Mouse (Mus musculus) lung, embryonic 14.5 days (tissue): ENCODE measurements at regions not wholly inside any gene's neighbourhood (a gene's known extent, or its start where the extent isn't known, plus 50 kb on each side); places are given as distances from the start of the nearest gene placed in this dataset.

Experiments
- ATAC-seq: fragments of 200-750 bp; cut with Nextera tagmentation; 2 replicates; pipeline ENCODE4 v1.8.0; 2017; ENCODE audit warnings: mild to moderate bottlenecking, moderate TSS enrichment, moderate library complexity; ENCODE audit not compliant: insufficient read depth
- DNase-seq: peaks from one replicate; pipeline ENCODE4 v3.0.0-alpha.2; 2015
- H3K27ac ChIP-seq: fragments of 300-500 bp; sonication (generic); 2 replicates; pipeline ENCODE4 v1.5.1; 2014; ENCODE audit warnings: low read depth, mild to moderate bottlenecking, moderate library complexity
- H3K27me3 ChIP-seq: fragments of 300-500 bp; sonication (generic); 2 replicates; pipeline ENCODE4 v1.6.1; 2014; ENCODE audit warnings: low read length, control low read depth; ENCODE audit not compliant: insufficient read depth
- H3K36me3 ChIP-seq: fragments of 300-500 bp; sonication (generic); 2 replicates; pipeline ENCODE4 v1.6.1; 2014; ENCODE audit warnings: control low read depth; ENCODE audit not compliant: insufficient read depth
- H3K4me1 ChIP-seq: fragments of 300-500 bp; sonication (generic); 2 replicates; pipeline ENCODE4 v1.6.1; 2014; ENCODE audit warnings: antibody characterized with exemption, control low read depth; ENCODE audit not compliant: insufficient read depth
- H3K4me2 ChIP-seq: fragments of 300-500 bp; sonication (generic); 2 replicates; pipeline ENCODE4 v1.6.1; 2014; ENCODE audit warnings: mild to moderate bottlenecking
- H3K4me3 ChIP-seq: fragments of 300-500 bp; sonication (generic); 2 replicates; pipeline ENCODE4 v1.5.1; 2014; ENCODE audit warnings: low read depth, low read length
- H3K9ac ChIP-seq: fragments of 300-500 bp; sonication (generic); 2 replicates; pipeline ENCODE4 v1.6.1; 2014
- H3K9me3 ChIP-seq: fragments of 300-500 bp; sonication (generic); 2 replicates; pipeline ENCODE4 v1.6.1; 2016; ENCODE audit warnings: low read depth, low read length, control low read depth
- CTCF ChIP-seq: IDR thresholded peaks from 2 replicates; pipeline ENCODE4 v1.5.1; 2016; ENCODE audit warnings: antibody characterized with exemption, low read depth
- WGBS: fragments of 180-500 bp; shearing (Covaris S2); extraction: QIAGEN DNeasy Blood & Tissue Kit; methylation state at CpG from one replicate; pipeline ENCODE4 v1.1.7; 2014; 5-methylcytosine and 5-hydroxymethylcytosine counted together

DNA sequence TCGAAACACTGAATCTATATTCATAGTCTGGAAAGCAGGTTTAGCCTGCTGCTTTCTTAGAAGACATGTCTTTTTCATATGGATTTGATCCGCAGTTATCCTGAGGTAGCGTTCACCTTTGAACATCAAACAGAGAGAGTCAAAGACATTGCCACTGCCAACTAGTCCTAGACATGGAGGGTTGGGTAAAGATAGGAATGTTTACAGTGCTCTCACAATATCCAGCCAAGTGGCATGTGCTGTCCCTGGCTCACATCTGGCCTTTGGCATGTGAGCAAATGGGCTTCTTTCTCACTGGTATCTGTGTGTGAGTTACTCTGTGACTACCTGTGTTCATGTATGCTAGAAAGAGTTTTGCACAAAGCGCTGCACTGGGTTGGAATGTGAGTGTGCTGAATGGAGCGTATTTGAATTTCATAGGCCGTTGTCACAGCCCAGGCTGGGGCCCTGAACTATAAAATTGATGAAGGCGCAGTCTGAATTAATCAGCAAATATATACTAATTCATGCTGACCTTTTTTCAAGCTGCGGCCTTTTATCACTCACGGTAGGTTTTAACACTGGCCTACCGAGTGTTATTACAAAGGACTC is 280.8 kb downstream of the En1 start:
- DNase-seq (no peak), ATAC-seq (no peak)
- 80% methylated on average over 10 of the region's 10 CpGs for WGBS
- H3K27me3 ChIP-seq: no peaks in the 10 kb centered on the region
- no peak for TF ChIP-seq CTCF
- no peak overlapping the region for H3K4me3 ChIP-seq
- no peaks in the 10 kb centered on the region for H3K36me3 ChIP-seq
- H3K27ac ChIP-seq: no peak overlapping the region
- H3K9me3 ChIP-seq: no peaks in the 10 kb centered on the region
- no peaks in the 10 kb centered on the region for H3K4me1 ChIP-seq
- no peak overlapping the region for H3K4me2 ChIP-seq
- H3K9ac ChIP-seq: no peak overlapping the region

DNA sequence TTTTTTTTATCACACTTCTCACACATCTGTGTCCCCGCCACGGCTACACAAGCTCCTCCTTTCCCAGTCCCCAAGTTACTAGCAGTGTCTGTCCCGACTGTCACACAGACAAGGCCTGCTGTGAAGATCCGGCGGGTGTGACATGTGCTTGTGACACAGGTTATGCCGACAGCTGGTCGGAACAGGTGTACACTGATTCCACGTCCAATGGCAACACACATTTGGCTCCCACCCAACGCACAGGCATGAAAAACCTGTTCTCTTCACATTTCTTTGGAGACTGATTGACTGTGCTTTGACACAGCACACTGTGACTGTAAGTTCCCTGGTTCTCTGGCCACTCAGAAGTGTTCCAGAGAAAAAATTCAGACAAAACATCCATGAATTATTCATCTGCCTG is 281.4 kb downstream of the En1 start:
- Histone ChIP-seq H3K4me3 (no peak overlapping the region), H3K27me3 (no peaks in the 10 kb centered on the region), H3K27ac (no peak overlapping the region), H3K4me2 (no peak overlapping the region), H3K4me1 (no peaks in the 10 kb centered on the region), H3K9me3 (no peaks in the 10 kb centered on the region), H3K36me3 (no peaks in the 10 kb centered on the region), H3K9ac (no peak overlapping the region)
- no peak for TF ChIP-seq CTCF
- no peak for DNase-seq
- ATAC-seq: no peak
- WGBS: 57% methylated on average over 9 of the region's 9 CpGs

DNA sequence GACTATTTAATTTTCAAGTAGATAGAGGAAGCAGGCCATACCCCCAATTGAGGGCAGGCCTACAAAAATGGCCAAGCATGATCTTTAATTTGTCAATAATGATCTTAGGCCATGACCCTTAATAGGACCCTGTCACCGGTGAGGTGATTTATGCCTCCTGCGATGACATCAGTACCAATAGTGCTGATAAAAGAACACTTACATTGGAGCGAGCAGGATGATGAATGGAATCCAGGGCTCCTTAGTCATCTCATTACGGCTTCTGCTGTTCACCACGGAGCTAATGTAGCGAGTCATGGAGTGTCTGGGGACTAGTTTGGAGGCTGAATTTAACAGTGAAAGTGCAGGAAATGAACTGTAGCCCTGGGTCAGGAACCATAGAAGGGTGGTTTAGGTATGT is 308.6 kb downstream of the En1 start:
- no peak for TF ChIP-seq CTCF
- no peaks in the 10 kb centered on the region for H3K9me3 ChIP-seq
- ATAC-seq: no peak
- WGBS: 38% methylated on average over 6 of the region's 6 CpGs
- no peaks in the 10 kb centered on the region for H3K27me3 ChIP-seq
- H3K36me3 ChIP-seq: no peaks in the 10 kb centered on the region
- no peak for DNase-seq
- H3K9ac ChIP-seq: no peak overlapping the region
- H3K27ac ChIP-seq: no peak overlapping the region
- no peaks in the 10 kb centered on the region for H3K4me1 ChIP-seq
- H3K4me3 ChIP-seq: no peak overlapping the region
- H3K4me2 ChIP-seq: no peak overlapping the region

DNA sequence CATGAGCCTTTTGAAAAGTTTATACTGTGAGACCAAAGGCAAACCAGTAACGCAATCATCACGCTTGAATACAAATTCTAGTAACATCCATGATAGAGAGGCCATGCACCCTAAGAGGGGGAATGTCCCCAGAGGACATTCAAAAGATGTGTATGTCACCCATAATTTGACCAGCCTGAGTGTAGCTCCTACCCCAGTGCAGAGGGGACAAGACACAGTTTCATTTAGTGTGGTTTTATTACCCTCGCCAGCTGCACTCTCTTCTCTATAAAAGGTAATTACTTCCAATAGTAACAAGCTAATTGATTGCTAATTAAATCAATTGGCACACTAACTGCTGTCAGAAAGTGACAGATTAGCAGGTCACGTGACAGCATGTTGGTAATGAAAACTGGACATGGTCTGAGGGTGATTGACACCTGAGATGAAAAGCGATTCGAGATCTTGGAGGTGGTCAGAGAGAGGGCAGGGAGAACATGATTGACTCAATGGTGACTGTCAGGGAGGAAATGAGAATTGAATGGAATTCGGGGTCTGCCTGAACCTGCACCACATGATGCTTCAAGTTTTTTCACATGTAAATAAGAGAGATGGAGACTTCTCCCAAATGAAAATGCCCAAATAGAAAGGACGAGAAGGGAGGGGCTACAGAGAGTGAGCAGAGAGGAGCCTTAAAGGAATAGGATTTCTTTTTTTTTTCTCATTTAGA is 309.9 kb downstream of the En1 start:
- Histone ChIP-seq H3K9ac (no peak overlapping the region), H3K4me1 (no peaks in the 10 kb centered on the region), H3K27ac (no peak overlapping the region), H3K9me3 (no peaks in the 10 kb centered on the region), H3K4me3 (no peak overlapping the region), H3K36me3 (no peaks in the 10 kb centered on the region), H3K27me3 (no peaks in the 10 kb centered on the region), H3K4me2 (no peak overlapping the region)
- no peak for DNase-seq
- TF ChIP-seq CTCF: no peak
- no peak for ATAC-seq
- 64% methylated on average over 8 of the region's 8 CpGs for WGBS

DNA sequence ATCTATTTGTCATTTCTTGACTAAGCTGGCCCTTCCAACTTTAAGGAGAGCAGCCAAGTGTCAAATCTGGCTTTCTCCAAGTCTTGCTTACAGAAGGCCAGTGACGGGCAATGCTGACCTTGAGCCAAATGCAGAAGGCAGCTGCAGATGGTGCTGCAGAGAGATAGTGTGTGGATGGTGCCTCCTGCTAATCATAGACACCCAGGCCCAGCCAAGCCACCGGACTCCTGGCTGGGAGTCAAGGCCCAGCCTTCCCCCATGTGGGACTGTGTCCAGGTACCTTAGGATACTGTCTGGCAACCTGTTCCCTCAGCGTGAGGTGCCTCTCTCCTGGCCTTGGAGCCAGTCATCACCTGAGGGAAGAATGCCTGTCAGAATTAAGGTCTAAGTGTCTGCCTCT is 319.3 kb downstream of the En1 start:
- 63% methylated on average over 3 of the region's 3 CpGs for WGBS
- no peak for DNase-seq
- Histone ChIP-seq H3K4me3 (no peak overlapping the region), H3K9me3 (no peaks in the 10 kb centered on the region), H3K9ac (no peak overlapping the region), H3K4me2 (no peak overlapping the region), H3K4me1 (no peaks in the 10 kb centered on the region), H3K27ac (no peak overlapping the region), H3K36me3 (no peaks in the 10 kb centered on the region), H3K27me3 (no peaks in the 10 kb centered on the region)
- TF ChIP-seq CTCF: no peak
- no peak for ATAC-seq

DNA sequence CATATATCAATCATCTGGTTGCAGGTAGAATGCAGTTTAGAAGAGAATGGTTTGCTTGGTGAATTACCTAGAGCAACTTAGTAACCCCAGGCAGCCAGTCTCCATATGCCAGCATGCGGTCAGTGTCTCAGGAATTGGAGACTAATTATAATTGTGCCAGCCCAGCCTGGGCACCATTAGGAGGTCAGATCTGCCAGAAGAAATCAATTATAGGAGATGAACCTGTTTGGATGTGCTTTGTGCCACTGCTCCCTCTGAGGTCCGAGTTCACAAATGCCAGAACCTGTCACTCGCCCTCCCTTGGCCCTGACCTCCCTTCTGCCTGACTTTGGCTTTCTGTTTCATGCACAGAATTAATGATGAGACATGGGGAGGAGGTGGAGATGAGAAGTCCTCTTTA is 323.1 kb downstream of the En1 start:
- Histone ChIP-seq H3K4me3 (no peak overlapping the region), H3K27me3 (no peaks in the 10 kb centered on the region), H3K27ac (no peak overlapping the region), H3K4me2 (no peak overlapping the region), H3K9ac (no peak overlapping the region), H3K9me3 (no peaks in the 10 kb centered on the region), H3K4me1 (no peaks in the 10 kb centered on the region), H3K36me3 (no peaks in the 10 kb centered on the region)
- 66% methylated on average over 3 of the region's 3 CpGs for WGBS
- ATAC-seq: no peak
- TF ChIP-seq CTCF: no peak
- no peak for DNase-seq

DNA sequence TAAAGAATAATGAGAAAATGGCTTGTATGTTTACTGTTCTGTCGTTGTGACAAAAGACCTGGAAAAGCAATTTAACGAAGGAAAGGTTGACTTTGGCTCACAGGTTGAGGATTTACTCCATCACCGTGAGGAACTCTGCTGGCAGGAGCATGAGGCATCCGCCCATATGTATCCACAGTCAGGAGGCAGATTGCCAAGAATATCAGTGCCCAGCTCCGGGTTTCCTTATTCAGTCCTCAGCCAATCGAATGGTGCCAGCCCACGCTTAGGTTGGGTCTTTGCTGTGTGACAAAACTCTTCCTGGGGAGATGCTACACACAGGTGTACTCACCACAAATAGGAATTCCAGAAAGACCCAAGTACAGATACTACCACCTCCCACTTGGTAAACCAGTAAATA is 327.9 kb downstream of the En1 start:
- Histone ChIP-seq H3K4me1 (no peaks in the 10 kb centered on the region), H3K27me3 (no peaks in the 10 kb centered on the region), H3K27ac (no peak overlapping the region), H3K9me3 (no peaks in the 10 kb centered on the region), H3K4me2 (no peak overlapping the region), H3K36me3 (no peaks in the 10 kb centered on the region), H3K4me3 (no peak overlapping the region), H3K9ac (no peak overlapping the region)
- DNase-seq: peak; percentile 3
- no peak for TF ChIP-seq CTCF
- WGBS: 57% methylated on average over 7 of the region's 7 CpGs
- ATAC-seq: no peak

DNA sequence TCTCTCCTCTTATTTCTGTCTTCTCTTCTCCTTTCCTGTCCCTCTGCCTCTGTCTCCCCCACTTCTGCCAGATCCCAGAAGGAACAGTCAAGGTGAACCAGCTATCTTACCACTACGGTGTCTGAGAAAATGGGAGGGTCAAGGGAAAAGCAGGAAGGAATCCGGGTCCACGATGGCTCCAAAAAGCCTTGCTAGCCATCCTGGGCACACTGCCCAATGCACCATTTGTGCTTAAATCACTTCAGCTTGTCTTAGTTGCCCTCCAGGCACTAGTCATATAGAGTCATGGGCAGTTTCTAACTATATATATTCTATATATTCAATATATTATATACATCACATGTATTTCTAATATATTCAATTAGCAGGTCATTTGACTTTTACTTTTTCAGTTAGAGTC is 333.1 kb downstream of the En1 start:
- no peaks in the 10 kb centered on the region for H3K27me3 ChIP-seq
- no peaks in the 10 kb centered on the region for H3K9me3 ChIP-seq
- no peak for TF ChIP-seq CTCF
- ATAC-seq (no peak), DNase-seq (no peak)
- H3K36me3 ChIP-seq: no peaks in the 10 kb centered on the region
- H3K4me2 ChIP-seq: no peak overlapping the region
- WGBS: 61% methylated on average over 3 of the region's 3 CpGs
- no peaks in the 10 kb centered on the region for H3K4me1 ChIP-seq
- H3K9ac ChIP-seq: no peak overlapping the region
- no peak overlapping the region for H3K4me3 ChIP-seq
- no peak overlapping the region for H3K27ac ChIP-seq
